Mouse (Mus musculus): Measurements from ENCODE around the gene Prss23.

DNA sequence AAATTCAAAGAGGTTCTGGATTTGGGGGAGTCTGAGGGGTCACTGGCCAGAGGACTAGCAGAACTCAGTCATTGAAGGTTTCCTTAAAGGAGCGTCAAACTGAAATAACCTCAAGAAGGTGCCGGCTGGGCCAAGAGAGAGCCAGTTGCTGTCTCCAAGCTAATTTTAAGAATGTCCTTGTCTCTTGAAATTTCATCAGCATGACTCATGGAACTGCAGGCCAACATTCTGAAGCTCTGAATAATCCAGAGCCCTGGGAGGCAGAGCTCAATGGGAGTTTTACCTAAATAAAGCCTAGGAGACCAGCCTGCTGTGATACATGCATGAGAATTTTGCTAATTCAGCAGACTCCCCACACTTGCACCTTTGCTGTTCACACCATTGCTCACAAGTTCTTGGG lies 36.5 kb upstream of the Prss23 start:
- TF ChIP-seq CTCF (IDR thresholded peaks at IDR 0.05; ENCODE audit: low read depth): no peak
- no peak for TF ChIP-seq EP300 (optimal IDR thresholded peaks at IDR 0.05)

All from stomach, postnatal 0 days (tissue).